Mouse (Mus musculus): ENCODE results near the gene Hdhd5.
A peak's percentile ranks its signal among the peaks of the same experiment; 100 is the strongest.

The Hdhd5 gene

DNA sequence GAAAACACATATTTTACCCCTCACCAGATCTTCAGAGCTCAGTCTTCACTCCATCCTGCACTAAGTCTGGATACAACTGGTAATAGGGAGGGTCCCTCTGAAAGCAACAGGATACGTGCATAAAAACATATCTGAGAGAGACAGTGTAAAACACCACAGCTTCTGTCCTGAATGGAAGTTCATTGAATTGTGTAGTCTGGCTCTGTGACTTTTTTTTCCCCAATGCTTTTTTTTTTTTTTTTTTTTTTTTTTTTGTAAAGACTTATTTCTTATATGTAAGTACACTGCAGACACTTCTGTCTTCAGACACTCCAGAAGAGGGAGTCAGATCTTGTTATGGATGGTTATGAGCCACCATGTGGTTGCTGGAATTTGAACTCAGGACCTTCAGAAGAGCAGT is 1.5 kb upstream of the Hdhd5 start:
- no peak for DNase-seq (ENCODE audit: low spot score)

- DNase-seq (ENCODE audit: low spot score), result no peak
Observed at GRCm38 (mm10) chr6:120529123-120529522, 2.0 kb downstream of the Hdhd5 start.

- DNase-seq (ENCODE audit: low spot score), result no peak
Observed at GRCm38 (mm10) chr6:120524796-120525195, 6.3 kb downstream of the Hdhd5 start.

DNA sequence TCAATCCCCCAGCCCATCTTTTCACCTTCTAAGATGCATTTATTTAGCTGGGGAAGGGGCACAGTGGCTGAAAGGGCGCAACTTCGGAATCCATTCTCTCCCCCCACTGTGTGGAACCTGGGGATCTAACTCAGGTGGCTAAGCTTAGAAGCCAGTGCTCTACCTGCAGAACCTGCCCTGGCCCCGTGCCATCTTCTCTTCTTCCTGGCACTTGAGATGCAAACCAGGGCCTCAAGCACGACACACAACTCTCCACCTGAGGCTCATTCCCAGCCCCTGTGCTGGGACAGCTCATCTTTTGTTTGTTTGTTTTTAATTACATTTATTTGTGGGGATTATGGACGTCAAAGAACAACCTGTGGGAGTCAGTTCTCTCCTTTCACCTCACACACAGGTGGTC is 11.5 kb downstream of the Hdhd5 start:
- no peak for DNase-seq (ENCODE audit: low spot score)

DNA sequence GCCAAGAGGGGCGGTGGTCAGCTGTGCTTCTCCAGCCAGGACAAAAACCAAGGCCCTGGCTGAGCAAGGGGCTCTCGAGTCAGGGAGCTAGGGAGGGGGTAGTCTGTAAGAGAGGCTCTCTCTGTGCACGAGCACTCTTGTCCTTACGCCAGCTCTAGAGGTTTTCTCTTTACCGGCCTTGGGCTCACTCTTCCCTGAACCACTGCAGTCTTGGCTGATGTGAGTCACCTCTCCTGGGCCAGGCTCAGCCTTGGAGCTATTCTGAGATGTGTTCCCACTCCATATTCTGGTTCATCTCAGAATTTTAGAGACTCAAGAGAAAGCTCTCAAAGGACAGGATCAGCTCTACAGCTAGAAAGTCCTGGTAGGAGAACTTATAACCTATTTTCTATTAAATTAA is 13.8 kb downstream of the Hdhd5 start:
- no peak for DNase-seq (ENCODE audit: low spot score)

DNA sequence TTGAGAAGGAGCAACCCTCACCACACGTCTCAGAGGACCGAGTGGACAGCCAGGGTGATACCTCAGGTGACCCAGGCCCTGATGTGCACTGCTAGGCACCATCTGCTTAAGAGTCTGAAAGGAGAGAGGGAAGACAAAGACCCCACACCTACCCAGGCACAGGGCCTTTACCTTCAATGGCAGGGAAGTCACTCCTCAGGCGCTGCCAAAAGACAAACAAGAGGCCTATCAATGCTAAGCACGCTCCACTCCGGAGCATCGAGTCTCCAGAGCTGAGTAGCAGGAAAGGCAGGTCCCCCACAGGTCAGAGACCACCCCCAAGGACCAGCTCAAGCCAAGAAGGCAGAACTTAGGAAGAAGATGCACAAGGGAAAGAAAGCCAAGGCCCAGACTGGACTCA is 14.2 kb downstream of the Hdhd5 start:
- no peak for DNase-seq (ENCODE audit: low spot score)

DNA sequence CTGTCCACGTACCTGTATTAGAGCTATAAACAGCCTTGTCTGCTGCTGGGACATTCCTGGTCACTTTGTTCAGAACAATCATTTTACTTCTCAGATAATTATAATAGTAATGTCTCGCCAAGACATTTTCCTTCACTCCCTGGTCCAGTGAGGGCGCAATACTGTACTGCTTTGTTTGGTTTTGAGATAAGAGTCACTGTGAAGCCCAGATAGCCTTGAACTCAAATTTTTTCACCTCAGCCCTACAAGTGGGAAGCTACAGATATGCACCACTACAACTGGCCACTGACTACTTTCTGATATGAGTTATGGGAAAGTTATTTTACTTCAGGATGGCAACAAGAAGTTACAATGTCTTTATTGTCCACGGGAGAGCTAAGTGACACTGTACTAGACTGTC is 14.7 kb downstream of the Hdhd5 start:
- DNase-seq (ENCODE audit: low spot score), result peak; percentile 15

GRCm38 (mm10) chr6:120511212-120511611 is 19.9 kb downstream of the Hdhd5 start:
- no peak for DNase-seq (ENCODE audit: low spot score)

DNA sequence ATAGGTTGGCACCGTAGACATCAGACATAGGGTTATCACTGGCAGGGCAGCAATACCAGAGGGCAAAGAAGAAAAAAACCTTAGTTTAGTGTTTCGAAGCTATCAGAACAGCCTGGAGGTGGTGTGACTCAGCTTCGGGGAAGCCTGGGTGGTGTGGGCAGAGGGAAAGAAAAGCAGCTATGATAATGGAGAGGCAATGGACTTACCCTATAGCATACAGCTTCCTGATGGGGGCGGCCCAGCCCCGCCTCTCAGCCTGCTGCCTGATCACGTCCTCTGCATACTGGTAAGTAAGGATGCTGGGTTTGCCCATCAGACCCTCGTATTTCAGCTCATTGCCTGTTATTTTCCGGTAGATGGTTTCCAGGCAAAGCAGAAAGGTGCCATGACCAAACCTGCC is 20.7 kb downstream of the Hdhd5 start:
- DNase-seq (ENCODE audit: low spot score), result no peak

DNA sequence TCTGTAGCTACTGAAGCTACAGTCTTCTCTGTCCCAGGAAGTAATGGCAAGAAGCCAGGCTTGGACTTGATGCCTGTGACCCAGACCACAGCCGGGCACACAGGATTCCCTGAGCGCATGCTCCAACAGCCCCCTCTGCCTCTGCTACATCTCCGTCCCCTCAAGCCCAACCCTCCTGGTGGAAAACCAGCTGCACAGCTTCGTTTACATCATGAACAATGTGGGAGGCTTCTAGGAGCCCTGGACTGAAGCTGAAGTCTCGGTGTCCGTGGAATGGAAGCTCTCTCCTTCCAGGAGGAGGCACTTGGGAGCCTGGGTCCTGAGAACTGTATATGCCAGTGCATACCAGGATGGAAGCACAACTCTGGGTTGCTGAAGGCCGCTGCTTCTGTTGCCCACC is 21.1 kb downstream of the Hdhd5 start:
- no peak for DNase-seq (ENCODE audit: low spot score)

DNA sequence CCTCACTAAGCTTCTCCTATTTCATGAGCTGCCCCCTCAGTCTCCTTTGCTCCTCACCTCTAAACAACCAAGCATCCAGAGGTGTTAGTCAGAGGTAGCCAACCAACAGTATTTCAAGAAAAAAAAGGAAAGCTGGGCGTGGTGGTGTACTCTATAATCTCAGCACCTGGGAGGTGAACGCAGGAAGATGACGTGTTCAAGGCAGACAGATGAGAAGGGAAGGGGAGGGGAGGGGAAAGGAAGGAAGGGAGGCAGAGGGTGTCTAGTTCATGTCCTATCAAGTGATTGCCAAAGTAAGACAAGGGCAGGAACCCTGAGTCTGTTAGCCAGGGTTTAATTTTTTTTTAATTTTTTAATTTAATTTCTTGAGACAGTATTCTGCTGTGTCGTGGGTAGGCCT is 22.5 kb downstream of the Hdhd5 start:
- no peak for DNase-seq (ENCODE audit: low spot score)

- no peak for DNase-seq (ENCODE audit: low spot score)
Observed at GRCm38 (mm10) chr6:120505531-120505930, 25.6 kb downstream of the Hdhd5 start.

DNA sequence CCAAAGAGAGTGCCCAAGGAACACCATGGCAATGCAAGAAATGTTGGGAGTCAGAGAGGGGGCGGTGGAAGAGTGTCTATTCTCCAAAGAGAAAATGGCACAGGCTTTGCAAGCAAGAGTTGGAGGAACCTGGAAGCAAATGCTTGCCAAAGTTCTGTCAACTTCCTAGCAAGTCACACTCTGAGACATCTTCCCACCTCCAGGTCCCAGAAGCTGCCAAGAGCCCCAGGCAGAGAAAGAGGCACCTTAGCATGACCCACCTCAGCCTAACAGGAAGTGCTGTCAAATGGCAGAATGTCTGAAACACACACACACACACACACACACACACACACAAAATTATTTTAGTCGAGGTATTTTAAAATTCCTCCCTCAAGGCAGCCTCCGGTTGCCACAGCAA is 27.1 kb downstream of the Hdhd5 start:
- DNase-seq (ENCODE audit: low spot score), result no peak

- no peak for DNase-seq (ENCODE audit: low spot score)
Observed at GRCm38 (mm10) chr6:120496544-120496943, 34.6 kb downstream of the Hdhd5 start.

- peak; percentile 59 for DNase-seq (ENCODE audit: low spot score)
Observed at GRCm38 (mm10) chr6:120493374-120494181, 37.5 kb downstream of the Hdhd5 start, which contains the start of gene Tmem121b. Gene Tmem121b, minus strand, starts transcription at chr6:120493807.

DNA sequence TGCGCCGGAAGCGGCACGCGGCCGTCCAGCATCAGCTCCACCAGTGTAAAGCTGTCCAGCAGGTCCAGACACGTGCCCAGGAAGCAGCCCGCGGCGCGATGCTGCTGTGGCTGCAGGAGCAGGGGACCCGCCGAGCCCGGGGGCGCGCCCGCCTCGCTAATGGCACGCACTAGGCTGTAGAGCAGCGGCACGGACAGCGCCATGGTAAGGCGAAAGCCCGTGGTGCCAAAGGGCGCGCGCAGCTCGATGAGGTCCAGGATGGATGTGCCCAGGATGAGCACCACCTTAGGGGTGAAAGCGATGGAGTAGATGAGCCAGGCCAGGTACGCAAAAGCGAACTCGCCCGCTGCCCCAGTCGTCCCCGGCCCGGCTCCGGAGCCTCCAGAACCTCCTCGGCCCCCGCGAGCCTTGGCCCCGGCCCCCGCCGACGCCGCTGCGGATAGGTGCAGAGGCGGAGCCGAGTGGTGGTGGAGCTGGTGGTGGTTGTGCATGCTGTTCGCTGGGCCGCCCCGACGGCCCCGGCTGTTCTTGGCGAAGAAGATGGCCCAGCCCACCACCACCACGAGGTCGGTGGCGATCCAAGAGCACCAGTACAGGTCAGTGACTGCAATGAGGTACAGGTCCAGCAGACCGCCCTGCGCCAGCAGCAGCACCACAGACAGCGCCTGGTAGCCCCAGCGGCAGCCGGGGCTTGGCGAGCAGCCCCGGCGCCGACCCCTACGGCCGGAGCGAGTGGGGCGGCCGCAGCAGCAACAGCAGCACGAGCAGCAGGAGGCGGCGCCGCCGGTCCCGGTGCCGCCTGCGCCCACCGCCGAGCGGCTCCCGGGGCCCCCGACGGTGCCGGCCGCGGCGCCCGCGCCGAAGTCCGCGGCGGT is 38.4 kb downstream of the Hdhd5 start:
- DNase-seq (ENCODE audit: low spot score), result peak; percentile 50

DNA sequence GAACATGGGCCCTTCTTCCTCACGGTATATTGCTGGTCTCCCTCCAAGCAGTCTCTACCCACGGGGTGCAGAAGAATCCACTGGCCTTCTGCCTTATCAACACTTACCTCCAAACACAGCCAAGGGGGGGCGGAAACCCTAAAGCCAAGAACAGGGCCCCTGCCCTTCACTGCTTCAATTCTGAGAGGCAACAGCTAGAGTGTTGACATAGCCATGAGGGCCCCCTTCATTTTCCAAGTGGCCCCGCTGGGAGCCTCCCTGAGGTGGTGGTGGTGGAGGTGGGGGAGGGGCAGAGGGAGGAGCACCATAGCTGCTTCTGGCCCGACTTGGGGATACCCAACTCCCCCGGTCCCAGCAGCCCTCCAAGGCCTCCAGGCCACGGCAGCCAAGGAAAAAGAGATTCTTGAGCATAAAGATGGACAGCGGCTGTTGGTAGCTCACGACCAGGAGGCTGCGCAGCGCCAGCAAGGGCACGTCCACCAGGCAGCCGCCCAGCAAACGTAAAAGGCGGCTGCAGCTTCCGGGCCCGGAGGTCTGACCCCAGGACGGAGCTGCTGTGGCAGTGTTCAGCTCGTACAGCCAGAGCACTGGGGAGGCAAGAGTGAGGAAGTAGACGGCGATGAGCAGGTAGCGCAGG is 39.1 kb downstream of the Hdhd5 start:
- no peak for DNase-seq (ENCODE audit: low spot score)

GRCm38 (mm10) chr6:120491064-120491463 is 40.1 kb downstream of the Hdhd5 start:
- no peak for DNase-seq (ENCODE audit: low spot score)

DNA sequence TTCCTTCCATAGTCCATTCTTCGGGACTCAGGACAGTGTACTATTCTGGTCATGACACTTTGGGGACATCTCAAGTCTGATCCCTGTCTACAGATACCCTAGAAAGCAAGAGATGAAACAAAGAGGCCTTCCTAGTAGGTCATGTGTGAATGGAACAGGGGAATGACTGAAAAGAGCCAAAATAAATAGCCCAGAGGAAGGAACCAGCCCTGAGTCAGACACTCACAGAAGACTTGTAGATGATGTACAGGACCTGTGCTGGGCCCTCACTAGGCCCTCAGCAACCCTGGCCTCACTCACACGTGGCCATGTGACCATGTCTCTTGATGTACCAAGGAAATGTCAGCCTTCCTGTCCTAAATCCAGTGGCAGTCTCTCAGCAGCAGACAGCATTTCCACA is 41.7 kb downstream of the Hdhd5 start:
- no peak for DNase-seq (ENCODE audit: low spot score)

DNA sequence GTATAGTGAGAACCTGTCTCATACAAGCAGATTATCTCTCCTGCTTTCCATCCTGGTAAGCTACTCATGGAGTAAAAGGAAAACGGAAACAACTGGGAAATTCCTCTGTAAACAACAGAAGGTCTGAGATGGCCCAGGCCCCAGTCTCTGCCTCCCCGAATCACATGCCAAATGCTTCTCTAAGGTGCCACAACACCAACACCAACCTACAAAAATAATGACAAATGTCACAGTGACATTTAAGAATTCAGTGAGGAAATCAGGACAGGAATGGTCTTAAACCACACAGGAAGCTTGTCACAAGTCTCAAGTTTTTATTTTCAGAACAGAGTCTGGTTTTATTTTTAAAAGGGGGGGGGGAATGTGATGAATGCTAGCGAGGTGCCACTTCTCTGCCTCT is 42.5 kb downstream of the Hdhd5 start:
- DNase-seq (ENCODE audit: low spot score), result no peak

- DNase-seq (ENCODE audit: low spot score), result no peak
Observed at GRCm38 (mm10) chr6:120486051-120486510, 45.0 kb downstream of the Hdhd5 start.

GRCm38 (mm10) chr6:120485038-120485437 is 46.1 kb downstream of the Hdhd5 start:
- DNase-seq (ENCODE audit: low spot score), result no peak

GRCm38 (mm10) chr6:120483211-120483626 is 47.9 kb downstream of the Hdhd5 start:
- no peak for DNase-seq (ENCODE audit: low spot score)
